Mouse (Mus musculus) kidney, adult 2 months (tissue): Measurements from ENCODE around the gene Kat2b.

Source experiments
- CTCF ChIP-seq: fragments of 200-500 bp; conservative IDR thresholded peaks from 2 replicates; pipeline ENCODE4 v1.5.1; 2011; ENCODE audit warnings: low read depth, mild to moderate bottlenecking, control low read depth, low read length, moderate library complexity, mixed read lengths; ENCODE audit not compliant: insufficient read depth, insufficient read length
- POLR2A ChIP-seq: fragments of 200-500 bp; IDR thresholded peaks from one replicate; pipeline ENCODE4 v1.6.1; 2011; ENCODE audit warnings: low read depth, low read length, control low read depth

GRCm38 (mm10) chr17:53619391-53619790 is 52.7 kb downstream of the Kat2b start:
- TF ChIP-seq CTCF (no peak), POLR2A (no peak)
